Mouse (Mus musculus): ENCODE measurements around the gene Trdmt1.

- no peak for TF ChIP-seq POLR2A (IDR thresholded peaks at IDR 0.05; ENCODE audit: low read depth, low read length)
- no peak for TF ChIP-seq CTCF (IDR thresholded peaks at IDR 0.05; ENCODE audit: extremely low read depth, insufficient read depth, insufficient read length, insufficient replicate concordance)
Observed at GRCm38 (mm10) chr2:13558607-13559262, 14.3 kb upstream of the Trdmt1 start.
